Comparison of ENCODE assay signal across 9 mouse cellular contexts in genomic region chr3:137680923-137681322, GRCm38 (mm10). TPM values are rescaled to one million over a fixed set of nuclear protein-coding genes. Genes with fewer than 3 reads are reported as not detected.
DNase-seq lines count a peak whose midpoint lies in the region; ATAC-seq lines count a peak whose summit lies in the region.
"Had no signal": no experiment of that assay in that cellular context is flagged by ENCODE, and none has a peak within 500 bp of the region (broad histone marks: within the 10 kb centered on the region; RNA-seq: fewer than 3 reads in every experiment).

No protein-coding gene starts in this region.

- DNase-seq in embryonic facial prominence, embryonic 14.5 days (ENCODE audit: low spot score) = peak; percentile 60
- DNase-seq in embryonic facial prominence, embryonic 10.5 days (ENCODE audit: low spot score) = no peak
- DNase-seq in cerebellum, adult 9-10 months = peak; percentile 80
- peak; percentile 54 for DNase-seq in gastrocnemius, postnatal 10 days
- DNase-seq in left cerebral cortex, postnatal 4 days = peak; percentile 88
- peak; percentile 59 for DNase-seq in ovary, postnatal 36 days (ENCODE audit: low spot score)
- DNase-seq in thymus, postnatal 36 days = no peak

- H3K36me3 ChIP-seq in embryonic facial prominence, embryonic 14.5 days (ENCODE audit: control insufficient read depth, insufficient read depth, low read length) = no peaks in the 10 kb centered on the region
- H3K36me3 ChIP-seq in embryonic facial prominence, embryonic 10.5 days (replicated peaks) = no peaks in the 10 kb centered on the region
- H3K36me3 ChIP-seq in intestine, embryonic 15.5 days = no peaks in the 10 kb centered on the region

- peaks cover 16% of the 10 kb centered on the region for H3K4me1 ChIP-seq in embryonic facial prominence, embryonic 14.5 days (ENCODE audit: control insufficient read depth, insufficient read depth, low read length)
- peaks cover 19% of the 10 kb centered on the region for H3K4me1 ChIP-seq in embryonic facial prominence, embryonic 10.5 days
- 0 out of 2 replicates have a peak, but pooled peaks cover 3% of the 10 kb centered on the region for H3K4me1 ChIP-seq in intestine, embryonic 15.5 days (replicated peaks)

- no peaks in the 10 kb centered on the region for H3K27me3 ChIP-seq in embryonic facial prominence, embryonic 14.5 days (replicated peaks; ENCODE audit: control insufficient read depth, insufficient read depth, low read length)
- no peaks in the 10 kb centered on the region for H3K27me3 ChIP-seq in embryonic facial prominence, embryonic 10.5 days (replicated peaks; ENCODE audit: low read depth, poor library complexity, severe bottlenecking)
- H3K27me3 ChIP-seq in intestine, embryonic 15.5 days (replicated peaks) = no peaks in the 10 kb centered on the region

- intact Hi-C loops in left cerebral cortex, postnatal 4 days (cut with DNase I) = no loop called here

- H3K9ac ChIP-seq in embryonic facial prominence, embryonic 14.5 days (ENCODE audit: low read depth, low read length) = peak overlapping the region; percentile 14; the same call in 1 of the 2 replicates
- H3K9ac ChIP-seq in intestine, embryonic 15.5 days = no peak overlapping the region

- 13% methylated on average over 3 of the region's 3 CpGs for WGBS in embryonic facial prominence, embryonic 14.5 days
- WGBS in embryonic facial prominence, embryonic 10.5 days = 25% methylated on average over 3 of the region's 3 CpGs
- 15% methylated on average over 3 of the region's 3 CpGs for WGBS in intestine, embryonic 15.5 days

- no peaks in the 10 kb centered on the region for H3K9me3 ChIP-seq in embryonic facial prominence, embryonic 14.5 days (ENCODE audit: control insufficient read depth, low read length)
- H3K9me3 ChIP-seq in embryonic facial prominence, embryonic 10.5 days = no peaks in the 10 kb centered on the region
- no peaks in the 10 kb centered on the region for H3K9me3 ChIP-seq in intestine, embryonic 15.5 days

- no peak overlapping the region for H3K4me2 ChIP-seq in embryonic facial prominence, embryonic 14.5 days (ENCODE audit: low read depth, low read length)
- H3K4me2 ChIP-seq in intestine, embryonic 15.5 days (replicated peaks) = no peak overlapping the region

- H3K4me3 ChIP-seq in embryonic facial prominence, embryonic 14.5 days (ENCODE audit: low read depth, low read length) = no peak overlapping the region
- no peak overlapping the region for H3K4me3 ChIP-seq in embryonic facial prominence, embryonic 10.5 days
- H3K4me3 ChIP-seq in intestine, embryonic 15.5 days (replicated peaks) = no peak overlapping the region

- peak; percentile 55; the same call in 1 of the 2 replicates for ATAC-seq in embryonic facial prominence, embryonic 14.5 days (ENCODE audit: low read depth)
- peak; percentile 86 for ATAC-seq in intestine, embryonic 15.5 days

- 0 out of 2 replicates have a peak overlapping the region, but pooled peaks have one; percentile 17 for H3K27ac ChIP-seq in embryonic facial prominence, embryonic 14.5 days (replicated peaks; ENCODE audit: low read depth, low read length)
- H3K27ac ChIP-seq in embryonic facial prominence, embryonic 10.5 days (replicated peaks) = no peak overlapping the region; the same call in 1 of the 2 replicates
- H3K27ac ChIP-seq in intestine, embryonic 15.5 days = no peak overlapping the region

RNA-seq across cellular contexts. Expression of gene Gm21962, which starts 9.6 kb away (rescaled TPM):
- polyA plus RNA-seq in embryonic facial prominence, embryonic 14.5 days (2014; fragmentation: Nextera tagmentation; extraction: Ambion mirVana) = not detected in 2 replicates
- polyA plus RNA-seq in embryonic facial prominence, embryonic 10.5 days (2016; fragmentation: Nextera tagmentation; extraction: Ambion mirVana) = not detected in 2 replicates
- not detected for total RNA-seq in gastrocnemius, postnatal 10 days (2021)
- polyA plus RNA-seq in intestine, embryonic 15.5 days (2015; fragmentation: Nextera tagmentation; extraction: Ambion mirVana) = not detected in 2 replicates
- not detected for total RNA-seq in left cerebral cortex, postnatal 4 days (2021)
- polyA plus RNA-seq: liver, embryonic 16.5 days had no signal

RNA-seq across cellular contexts. Expression of gene Ddit4l, which starts 59.5 kb away (rescaled TPM):
- 31.3 and 32.4 TPM in 2 replicates for polyA plus RNA-seq in embryonic facial prominence, embryonic 14.5 days (2014; fragmentation: Nextera tagmentation; extraction: Ambion mirVana)
- polyA plus RNA-seq in embryonic facial prominence, embryonic 10.5 days (2016; fragmentation: Nextera tagmentation; extraction: Ambion mirVana) = 6.7 and 11.2 TPM in 2 replicates
- 100 to 1,000 TPM; 182 to 257 TPM for total RNA-seq in gastrocnemius, postnatal 10 days (2021)
- 1.9 and 3.8 TPM in 2 replicates for polyA plus RNA-seq in intestine, embryonic 15.5 days (2015; fragmentation: Nextera tagmentation; extraction: Ambion mirVana)
- total RNA-seq in left cerebral cortex, postnatal 4 days (2021) = 1 to 10 TPM; 3.6 to 5.0 TPM

Comparison
In these comparisons a context has a peak if more than half of its experiments do, and no peak if none do; other contexts are left out.
1. DNase-seq: peak in embryonic facial prominence, embryonic 14.5 days (single experiment), cerebellum, adult 9-10 months (single experiment), gastrocnemius, postnatal 10 days (single experiment), left cerebral cortex, postnatal 4 days (single experiment) and ovary, postnatal 36 days (single experiment); none in embryonic facial prominence, embryonic 10.5 days (single experiment) and thymus, postnatal 36 days (0 of 2).